Mouse (Mus musculus): ENCODE data around the gene Amd2.

The Amd2 gene

GRCm38 (mm10) chr10:35711792-35712191 is at the start of gene Amd2:
Amd2 (minus strand) TSS chr10:35711892.
- no peak for DNase-seq

- no peak for DNase-seq
Measured at GRCm38 (mm10) chr10:35761280-35761679, 49.6 kb upstream of the Amd2 start.

- no peak for DNase-seq
Measured at GRCm38 (mm10) chr10:35737639-35738038, 25.9 kb upstream of the Amd2 start.

GRCm38 (mm10) chr10:35714266-35714665 is 2.6 kb upstream of the Amd2 start:
- DNase-seq: no peak

Data from lung, postnatal 14 days (tissue).